Mouse (Mus musculus): Measurements from ENCODE around the gene Cactin.
A peak's percentile ranks its signal among the peaks of the same experiment; 100 is the strongest.

The Cactin gene

GRCm38 (mm10) chr10:81365073-81365472, 44.2 kb downstream of the Cactin start:
- DNase-seq (ENCODE audit: extremely low spot score), result no peak

GRCm38 (mm10) chr10:81365672-81366476, 45.0 kb downstream of the Cactin start, which contains the start of gene 4930404N11Rik:
Gene 4930404N11Rik (minus strand): TSS chr10:81365816.
- peak; percentile 70 for DNase-seq (ENCODE audit: extremely low spot score)

GRCm38 (mm10) chr10:81366477-81367206, 45.7 kb downstream of the Cactin start:
- no peak for DNase-seq (ENCODE audit: extremely low spot score)

GRCm38 (mm10) chr10:81367207-81367495, 46.2 kb downstream of the Cactin start:
- DNase-seq (ENCODE audit: extremely low spot score), result no peak

- DNase-seq (ENCODE audit: extremely low spot score), result no peak
These were observed 54.4 kb downstream of the Cactin start for GRCm38 (mm10) chr10:81375322-81375721.

Data from embryo, embryonic 9.5 days (tissue).